Mouse (Mus musculus) small intestine, adult 2 months (tissue): ENCODE data around the gene Odf3l1. TPM values are rescaled to one million over a fixed set of nuclear protein-coding genes. Genes with fewer than 3 reads are reported as not detected.

Source experiments
- H3K27ac ChIP-seq: fragments of 200-500 bp; 2 replicates; pipeline ENCODE4 v1.5.1; 2012; ENCODE audit warnings: low read depth, low read length, control low read depth, inconsistent platforms; ENCODE audit not compliant: insufficient read depth
- H3K27me3 ChIP-seq: fragments of 200-500 bp; 2 replicates; pipeline ENCODE4 v1.6.1; 2012; ENCODE audit warnings: mild to moderate bottlenecking, moderate library complexity, low read length, inconsistent platforms; ENCODE audit not compliant: control insufficient read depth, insufficient read depth
- H3K36me3 ChIP-seq: fragments of 200-500 bp; 2 replicates; pipeline ENCODE4 v1.6.1; 2012; ENCODE audit warnings: mild to moderate bottlenecking, low read length, control low read depth, inconsistent platforms; ENCODE audit not compliant: control insufficient read depth, insufficient read depth
- H3K4me1 ChIP-seq: fragments of 200-500 bp; 2 replicates; pipeline ENCODE4 v1.6.1; 2012; ENCODE audit warnings: low read length, inconsistent platforms, mixed read lengths; ENCODE audit not compliant: control insufficient read depth, insufficient read depth, insufficient read length
- H3K4me3 ChIP-seq: fragments of 200-500 bp; 2 replicates; pipeline ENCODE4 v1.5.1; 2012; ENCODE audit warnings: low read depth, mild to moderate bottlenecking, control low read depth, inconsistent platforms, low read length, moderate library complexity
- CTCF ChIP-seq: fragments of 200-500 bp; IDR thresholded peaks from 2 replicates; pipeline ENCODE4 v1.5.1; 2012; ENCODE audit warnings: low read depth, mild to moderate bottlenecking, control low read depth, inconsistent platforms, low read length, moderate library complexity, mixed read lengths; ENCODE audit not compliant: insufficient replicate concordance, insufficient read length; ENCODE audit errors: extremely low read depth
- POLR2A ChIP-seq: fragments of 200-500 bp; IDR thresholded peaks from 2 replicates; pipeline ENCODE4 v1.6.1; 2012; ENCODE audit warnings: low read depth, mild to moderate bottlenecking, control low read depth, inconsistent platforms, low read length, moderate library complexity
- WGBS: fragments of 180-500 bp; shearing (Covaris S2); methylation state at CpG from one replicate; pipeline ENCODE4 v1.1.7; 2018; 5-methylcytosine and 5-hydroxymethylcytosine counted together
- polyA plus RNA-seq: library from polyadenylated mRNA; depleted of rRNA; stranded (reverse); fragments of >200 nt; gene quantifications from 2 replicates; pipeline ENCODE4 v1.2.3, GENCODE M21; 2012; rRNA removed

The Odf3l1 gene
- polyA plus RNA-seq, 1 experiment: 2.3 TPM

DNA sequence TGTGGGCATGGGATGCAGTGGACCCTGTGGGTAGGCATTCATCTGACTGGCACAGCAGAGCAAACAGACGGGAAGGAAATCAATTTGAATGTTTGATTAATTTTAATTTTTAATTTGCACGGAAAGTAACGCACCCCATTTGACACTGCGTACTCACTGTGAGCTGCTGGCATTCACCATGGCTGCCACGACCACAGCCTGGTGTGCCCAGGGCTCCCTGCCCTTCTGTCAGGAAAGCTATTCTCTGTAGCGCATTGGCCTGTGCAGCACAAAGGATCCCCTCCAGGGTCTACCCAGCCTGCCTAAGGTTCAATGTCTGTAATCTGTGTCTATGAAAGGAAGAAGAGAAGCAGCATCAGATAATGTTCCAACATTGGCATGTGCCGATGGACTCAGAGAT is 61.3 kb downstream of the Odf3l1 start:
- H3K27me3 ChIP-seq: no peaks in the 10 kb centered on the region
- 88% methylated on average over 7 of the region's 7 CpGs for WGBS

More for the DNA sequence above, 61.3 kb downstream of the Odf3l1 start:
- TF ChIP-seq POLR2A: no peak
- no peak for TF ChIP-seq CTCF
- Histone ChIP-seq H3K4me1 (no peaks in the 10 kb centered on the region), H3K4me3 (no peak overlapping the region), H3K36me3 (no peaks in the 10 kb centered on the region), H3K27ac (no peak overlapping the region)

Other genes starting within 250 kb of the Odf3l1 start
- 0.38 and 0.39 TPM in 2 replicates for gene Lingo1, start 68.2 kb downstream of the Odf3l1 start, polyA plus RNA-seq
- 8.3 and 11.4 TPM in 2 replicates for gene Cspg4, start 354 bp upstream of the Odf3l1 start, polyA plus RNA-seq
- gene Snx33, start 63.7 kb upstream of the Odf3l1 start, polyA plus RNA-seq: 2.7 and 3.8 TPM in 2 replicates
- 144 and 233 TPM in 2 replicates for gene Imp3, start 72.8 kb upstream of the Odf3l1 start, polyA plus RNA-seq
- 1.1 and 2.0 TPM in 2 replicates for gene Snupn, start 86.2 kb upstream of the Odf3l1 start, polyA plus RNA-seq
- 12.6 and 24.5 TPM in 2 replicates for gene Ptpn9, start 130.2 kb upstream of the Odf3l1 start, polyA plus RNA-seq
- 24.1 and 44.1 TPM in 2 replicates for gene Sin3a, start 207.4 kb upstream of the Odf3l1 start, polyA plus RNA-seq